Mouse (Mus musculus): ENCODE measurements at regions not wholly inside any gene's neighbourhood (a gene's known extent, or its start where the extent isn't known, plus 50 kb on each side); places are given as distances from the start of the nearest gene placed in this dataset.

GRCm38 (mm10) chr1:151097506-151097905 is 84.8 kb upstream of the Gm47985 start:
- no peaks in the 10 kb centered on the region for H3K9me3 ChIP-seq (replicated peaks; ENCODE audit: control insufficient read depth, low read length)
- 0 out of 2 replicates have a peak, but pooled peaks cover 4% of the 10 kb centered on the region for H3K4me1 ChIP-seq (ENCODE audit: control insufficient read depth, insufficient read depth, low read length)
- no peaks in the 10 kb centered on the region for H3K27me3 ChIP-seq (ENCODE audit: control insufficient read depth, insufficient read depth, low read length)
- no peak overlapping the region for H3K4me2 ChIP-seq
- WGBS (ENCODE audit: insufficient replicate concordance) = 73% methylated on average over 1 of the region's 1 CpGs
- H3K9ac ChIP-seq (ENCODE audit: low read depth, low read length) = no peak overlapping the region
- no peak overlapping the region for H3K27ac ChIP-seq (ENCODE audit: low read depth, low read length)
- no peaks in the 10 kb centered on the region for H3K36me3 ChIP-seq (ENCODE audit: control insufficient read depth, insufficient read depth, low read length)
- H3K4me3 ChIP-seq (ENCODE audit: low read depth, low read length) = no peak overlapping the region
- no peak for ATAC-seq (replicated peaks; ENCODE audit: insufficient number of reproducible peaks, low FRiP score, low TSS enrichment)

- no peak overlapping the region for H3K27ac ChIP-seq (ENCODE audit: low read depth, low read length)
- H3K4me2 ChIP-seq = no peak overlapping the region
- H3K9me3 ChIP-seq (replicated peaks; ENCODE audit: control insufficient read depth, low read length) = no peaks in the 10 kb centered on the region
- no peaks in the 10 kb centered on the region for H3K36me3 ChIP-seq (ENCODE audit: control insufficient read depth, insufficient read depth, low read length)
- ATAC-seq (replicated peaks; ENCODE audit: insufficient number of reproducible peaks, low FRiP score, low TSS enrichment) = no peak
- H3K4me3 ChIP-seq (ENCODE audit: low read depth, low read length) = no peak overlapping the region
- 80% methylated on average over 1 of the region's 1 CpGs for WGBS (ENCODE audit: insufficient replicate concordance)
- no peaks in the 10 kb centered on the region for H3K27me3 ChIP-seq (ENCODE audit: control insufficient read depth, insufficient read depth, low read length)
- no peak overlapping the region for H3K9ac ChIP-seq (ENCODE audit: low read depth, low read length)
- H3K4me1 ChIP-seq (ENCODE audit: control insufficient read depth, insufficient read depth, low read length) = peaks cover 7% of the 10 kb centered on the region; the same call in 1 of the 2 replicates
Measured at GRCm38 (mm10) chr1:151098763-151099162, 83.6 kb upstream of the Gm47985 start.

GRCm38 (mm10) chr1:151100565-151101483 is 81.5 kb upstream of the Gm47985 start:
- WGBS (ENCODE audit: insufficient replicate concordance) = 78% methylated on average over 12 of the region's 12 CpGs
- ATAC-seq (replicated peaks; ENCODE audit: insufficient number of reproducible peaks, low FRiP score, low TSS enrichment) = peak; percentile 35; the same call in 1 of the 2 replicates
- Histone ChIP-seq H3K4me1 (ENCODE audit: control insufficient read depth, insufficient read depth, low read length) (peaks cover 7% of the 10 kb centered on the region), H3K4me2 (no peak overlapping the region), H3K4me3 (ENCODE audit: low read depth, low read length) (no peak overlapping the region), H3K27me3 (ENCODE audit: control insufficient read depth, insufficient read depth, low read length) (no peaks in the 10 kb centered on the region), H3K9ac (ENCODE audit: low read depth, low read length) (no peak overlapping the region), H3K36me3 (ENCODE audit: control insufficient read depth, insufficient read depth, low read length) (no peaks in the 10 kb centered on the region), H3K27ac (ENCODE audit: low read depth, low read length) (no peak overlapping the region), H3K9me3 (replicated peaks; ENCODE audit: control insufficient read depth, low read length) (no peaks in the 10 kb centered on the region)

GRCm38 (mm10) chr1:151101516-151101915 is 80.8 kb upstream of the Gm47985 start:
- Histone ChIP-seq H3K36me3 (ENCODE audit: control insufficient read depth, insufficient read depth, low read length) (no peaks in the 10 kb centered on the region), H3K27ac (ENCODE audit: low read depth, low read length) (0 out of 2 replicates have a peak overlapping the region, but pooled peaks have one; percentile 55), H3K4me3 (ENCODE audit: low read depth, low read length) (no peak overlapping the region), H3K4me1 (ENCODE audit: control insufficient read depth, insufficient read depth, low read length) (peaks cover 4% of the 10 kb centered on the region), H3K9ac (ENCODE audit: low read depth, low read length) (no peak overlapping the region), H3K9me3 (replicated peaks; ENCODE audit: control insufficient read depth, low read length) (no peaks in the 10 kb centered on the region), H3K27me3 (ENCODE audit: control insufficient read depth, insufficient read depth, low read length) (no peaks in the 10 kb centered on the region), H3K4me2 (no peak overlapping the region)
- WGBS (ENCODE audit: insufficient replicate concordance) = 81% methylated on average over 1 of the region's 1 CpGs
- peak; percentile 90 for ATAC-seq (replicated peaks; ENCODE audit: insufficient number of reproducible peaks, low FRiP score, low TSS enrichment)

GRCm38 (mm10) chr1:151102061-151102460 is 80.3 kb upstream of the Gm47985 start:
- no peak for ATAC-seq (replicated peaks; ENCODE audit: insufficient number of reproducible peaks, low FRiP score, low TSS enrichment)
- no peak overlapping the region for H3K9ac ChIP-seq (ENCODE audit: low read depth, low read length)
- no peaks in the 10 kb centered on the region for H3K27me3 ChIP-seq (ENCODE audit: control insufficient read depth, insufficient read depth, low read length)
- H3K36me3 ChIP-seq (ENCODE audit: control insufficient read depth, insufficient read depth, low read length) = no peaks in the 10 kb centered on the region
- 62% methylated on average over 3 of the region's 3 CpGs for WGBS (ENCODE audit: insufficient replicate concordance)
- H3K9me3 ChIP-seq (replicated peaks; ENCODE audit: control insufficient read depth, low read length) = no peaks in the 10 kb centered on the region
- H3K4me1 ChIP-seq (ENCODE audit: control insufficient read depth, insufficient read depth, low read length) = peaks cover 4% of the 10 kb centered on the region
- H3K27ac ChIP-seq (ENCODE audit: low read depth, low read length) = peak overlapping the region; percentile 55; the same call in 1 of the 2 replicates
- H3K4me3 ChIP-seq (ENCODE audit: low read depth, low read length) = no peak overlapping the region
- no peak overlapping the region for H3K4me2 ChIP-seq

- no peak for ATAC-seq (replicated peaks; ENCODE audit: insufficient number of reproducible peaks, low FRiP score, low TSS enrichment)
- Histone ChIP-seq H3K4me3 (ENCODE audit: low read depth, low read length) (no peak overlapping the region), H3K4me2 (no peak overlapping the region), H3K27me3 (ENCODE audit: control insufficient read depth, insufficient read depth, low read length) (no peaks in the 10 kb centered on the region), H3K36me3 (ENCODE audit: control insufficient read depth, insufficient read depth, low read length) (no peaks in the 10 kb centered on the region), H3K9ac (ENCODE audit: low read depth, low read length) (no peak overlapping the region), H3K4me1 (ENCODE audit: control insufficient read depth, insufficient read depth, low read length) (peaks cover 4% of the 10 kb centered on the region), H3K9me3 (replicated peaks; ENCODE audit: control insufficient read depth, low read length) (no peaks in the 10 kb centered on the region), H3K27ac (ENCODE audit: low read depth, low read length) (no peak overlapping the region)
- WGBS (ENCODE audit: insufficient replicate concordance) = 75% methylated on average over 16 of the region's 16 CpGs
Measured at GRCm38 (mm10) chr1:151102646-151103391, 79.5 kb upstream of the Gm47985 start.

- Histone ChIP-seq H3K9me3 (replicated peaks; ENCODE audit: control insufficient read depth, low read length) (no peaks in the 10 kb centered on the region), H3K27me3 (ENCODE audit: control insufficient read depth, insufficient read depth, low read length) (no peaks in the 10 kb centered on the region), H3K9ac (ENCODE audit: low read depth, low read length) (no peak overlapping the region), H3K36me3 (ENCODE audit: control insufficient read depth, insufficient read depth, low read length) (no peaks in the 10 kb centered on the region), H3K27ac (ENCODE audit: low read depth, low read length) (no peak overlapping the region), H3K4me3 (ENCODE audit: low read depth, low read length) (no peak overlapping the region), H3K4me1 (ENCODE audit: control insufficient read depth, insufficient read depth, low read length) (peaks cover 4% of the 10 kb centered on the region), H3K4me2 (no peak overlapping the region)
- ATAC-seq (replicated peaks; ENCODE audit: insufficient number of reproducible peaks, low FRiP score, low TSS enrichment) = no peak
- WGBS (ENCODE audit: insufficient replicate concordance) = 70% methylated on average over 6 of the region's 6 CpGs
Measured at GRCm38 (mm10) chr1:151103522-151104037, 78.8 kb upstream of the Gm47985 start.

GRCm38 (mm10) chr1:151104346-151104745 is 78.0 kb upstream of the Gm47985 start:
- no peak for ATAC-seq (replicated peaks; ENCODE audit: insufficient number of reproducible peaks, low FRiP score, low TSS enrichment)
- no peak overlapping the region for H3K27ac ChIP-seq (ENCODE audit: low read depth, low read length)
- H3K4me3 ChIP-seq (ENCODE audit: low read depth, low read length) = no peak overlapping the region
- no peaks in the 10 kb centered on the region for H3K27me3 ChIP-seq (ENCODE audit: control insufficient read depth, insufficient read depth, low read length)
- H3K4me2 ChIP-seq = no peak overlapping the region
- H3K9ac ChIP-seq (ENCODE audit: low read depth, low read length) = no peak overlapping the region
- peaks cover 4% of the 10 kb centered on the region for H3K4me1 ChIP-seq (ENCODE audit: control insufficient read depth, insufficient read depth, low read length)
- 82% methylated on average over 5 of the region's 5 CpGs for WGBS (ENCODE audit: insufficient replicate concordance)
- H3K36me3 ChIP-seq (ENCODE audit: control insufficient read depth, insufficient read depth, low read length) = no peaks in the 10 kb centered on the region
- H3K9me3 ChIP-seq (replicated peaks; ENCODE audit: control insufficient read depth, low read length) = no peaks in the 10 kb centered on the region
